Mouse (Mus musculus): ENCODE measurements at regions not wholly inside any gene's neighbourhood (a gene's known extent, or its start where the extent isn't known, plus 50 kb on each side); places are given as distances from the start of the nearest gene placed in this dataset.

DNA sequence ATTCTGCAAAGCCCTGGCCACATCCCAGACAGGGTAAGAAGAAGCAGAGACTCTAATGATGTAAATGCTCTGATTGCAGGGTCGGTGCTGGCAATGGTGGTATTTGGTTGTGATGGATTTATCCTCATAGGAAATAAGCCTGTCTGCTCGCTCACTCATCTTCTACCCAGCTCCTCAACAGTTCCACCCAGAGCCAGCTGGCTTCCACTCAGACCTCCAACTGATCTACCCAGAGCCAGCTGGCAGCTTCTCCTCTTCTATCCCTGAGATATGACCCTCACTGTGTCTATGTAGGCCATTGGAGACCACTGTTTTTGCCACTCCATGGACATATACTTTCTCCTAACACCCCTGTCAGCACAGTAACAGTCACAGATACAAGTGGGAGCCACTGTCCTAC lies 231.4 kb downstream of the Lpin1 start:
- no peaks in the 10 kb centered on the region for H3K79me2 ChIP-seq (ENCODE audit: control insufficient read depth, insufficient read depth, low read length, poor library complexity)
- no peak overlapping the region for H3K4me3 ChIP-seq (ENCODE audit: control insufficient read depth in 1 of 2, insufficient read depth in 1 of 2, low read depth in 2 of 2, low read length in 2 of 2)
- TF ChIP-seq POLR2A (IDR thresholded peaks at IDR 0.05; ENCODE audit: control insufficient read depth in 1 of 2, insufficient read depth in 1 of 2, low read depth in 1 of 2, low read length in 2 of 2, poor library complexity in 1 of 2) (no peak), NRF1 (IDR thresholded peaks at IDR 0.05; ENCODE audit: insufficient read depth, low read depth, low read length, poor library complexity, severe bottlenecking) (no peak), GATA1 (IDR thresholded peaks at IDR 0.05; ENCODE audit: low read depth, low read length) (no peak), CHD2 (IDR thresholded peaks at IDR 0.05; ENCODE audit: low read length) (no peak), SMC3 (IDR thresholded peaks at IDR 0.05; ENCODE audit: low read depth, low read length) (no peak), ZKSCAN1 (IDR thresholded peaks at IDR 0.05; ENCODE audit: low read depth, low read length) (no peak), RCOR1 (IDR thresholded peaks at IDR 0.05; ENCODE audit: low read depth, low read length) (no peak), MAZ (IDR thresholded peaks at IDR 0.05; ENCODE audit: low read depth, low read length) (no peak), KAT2A (conservative IDR thresholded peaks at IDR 0.05; ENCODE audit: low read depth, low read length) (no peak), TBP (IDR thresholded peaks at IDR 0.05; ENCODE audit: low read depth, low read length) (no peak), MYB (IDR thresholded peaks at IDR 0.05; ENCODE audit: low read depth, low read length) (no peak), JUND (IDR thresholded peaks at IDR 0.05; ENCODE audit: low read depth, low read length) (no peak), TCF12 (IDR thresholded peaks at IDR 0.05; ENCODE audit: low read depth, low read length) (no peak), GABPA (IDR thresholded peaks at IDR 0.05; ENCODE audit: low read depth, low read length) (no peak), ZMIZ1 (IDR thresholded peaks at IDR 0.05; ENCODE audit: low read depth, low read length) (no peak), UBTF (IDR thresholded peaks at IDR 0.05; ENCODE audit: borderline replicate concordance, insufficient read depth, low read depth, low read length) (no peak), POLR2AphosphoS2 (IDR thresholded peaks at IDR 0.05; ENCODE audit: low read length) (no peak)
- no peaks in the 10 kb centered on the region; a peak in 1 of 4 replicates for H3K27me3 ChIP-seq (ENCODE audit: control insufficient read depth in 1 of 2, insufficient read depth in 2 of 2, low read length in 2 of 2)
- H3K9me3 ChIP-seq (replicated peaks; ENCODE audit: insufficient read depth, low read length): no peaks in the 10 kb centered on the region
- no peaks in the 10 kb centered on the region for H3K36me3 ChIP-seq (ENCODE audit: control insufficient read depth in 1 of 2, insufficient read depth in 2 of 2, low read length in 2 of 2)
- no peak for DNase-seq (ENCODE audit: low read depth, low spot score)
- no peak overlapping the region for H3K9ac ChIP-seq (ENCODE audit: control insufficient read depth, low read depth, low read length, poor library complexity, severe bottlenecking)
- no peaks in the 10 kb centered on the region for H3K4me1 ChIP-seq (ENCODE audit: control insufficient read depth in 1 of 2, insufficient read depth in 2 of 2, low read length in 2 of 2)
- H3K27ac ChIP-seq (ENCODE audit: control insufficient read depth, low read depth, low read length): no peak overlapping the region

DNA sequence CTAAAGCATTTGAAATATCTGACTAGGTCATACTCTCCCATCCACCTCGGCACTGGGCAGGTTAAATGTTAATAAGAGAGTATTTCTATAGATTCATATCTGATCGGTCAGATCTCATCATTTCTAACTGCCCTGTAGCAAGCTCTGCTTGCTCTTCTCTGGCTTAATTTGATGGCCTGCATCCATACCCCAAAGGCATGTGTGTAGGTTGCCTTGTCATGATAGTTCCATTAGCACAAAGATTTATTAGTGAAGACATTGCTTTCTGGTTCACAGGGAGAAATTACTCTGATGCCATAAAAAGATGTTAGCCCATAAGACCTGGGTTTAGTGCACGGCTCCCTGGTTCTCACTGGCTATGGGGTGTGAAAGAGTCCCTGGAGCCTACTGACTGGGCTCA lies 232.3 kb downstream of the Lpin1 start:
- TF ChIP-seq NELFE (IDR thresholded peaks at IDR 0.05; ENCODE audit: low read depth, low read length) (no peak), ELF1 (IDR thresholded peaks at IDR 0.05; ENCODE audit: low read depth, low read length) (no peak), POLR2AphosphoS2 (IDR thresholded peaks at IDR 0.05; ENCODE audit: low read length) (no peak), EP300 (IDR thresholded peaks at IDR 0.05; ENCODE audit: low read depth in 1 of 2, low read length in 2 of 2) (no peak), CHD2 (IDR thresholded peaks at IDR 0.05; ENCODE audit: low read length) (no peak), NRF1 (IDR thresholded peaks at IDR 0.05; ENCODE audit: insufficient read depth, low read depth, low read length, poor library complexity, severe bottlenecking) (no peak), POLR2AphosphoS5 (IDR thresholded peaks at IDR 0.05; ENCODE audit: borderline replicate concordance, low read depth, low read length) (no peak), MYC (IDR thresholded peaks at IDR 0.05; ENCODE audit: low read depth, low read length) (no peak), ZNF384 (IDR thresholded peaks at IDR 0.05; ENCODE audit: low read depth, low read length) (no peak), SIN3A (IDR thresholded peaks at IDR 0.05; ENCODE audit: low read length) (no peak), ZKSCAN1 (IDR thresholded peaks at IDR 0.05; ENCODE audit: low read depth, low read length) (no peak), MEF2A (IDR thresholded peaks at IDR 0.05; ENCODE audit: extremely low read depth, insufficient replicate concordance, low read depth, low read length, poor library complexity, severe bottlenecking) (no peak), RAD21 (IDR thresholded peaks at IDR 0.05; ENCODE audit: low read depth, low read length) (no peak), GABPA (IDR thresholded peaks at IDR 0.05; ENCODE audit: low read depth, low read length) (no peak)
- no peaks in the 10 kb centered on the region for H3K9me3 ChIP-seq (replicated peaks; ENCODE audit: insufficient read depth, low read length)

More for the DNA sequence above, 232.3 kb downstream of the Lpin1 start:
- Histone ChIP-seq H3K9ac (ENCODE audit: control insufficient read depth, low read depth, low read length, poor library complexity, severe bottlenecking) (no peak overlapping the region), H3K4me3 (ENCODE audit: control insufficient read depth in 1 of 2, insufficient read depth in 1 of 2, low read depth in 2 of 2, low read length in 2 of 2) (no peak overlapping the region), H3K4me1 (ENCODE audit: control insufficient read depth in 1 of 2, insufficient read depth in 2 of 2, low read length in 2 of 2) (no peaks in the 10 kb centered on the region), H3K79me2 (ENCODE audit: control insufficient read depth, insufficient read depth, low read length, poor library complexity) (no peaks in the 10 kb centered on the region), H3K36me3 (ENCODE audit: control insufficient read depth in 1 of 2, insufficient read depth in 2 of 2, low read length in 2 of 2) (no peaks in the 10 kb centered on the region), H3K27ac (ENCODE audit: control insufficient read depth, low read depth, low read length) (no peak overlapping the region), H3K27me3 (ENCODE audit: control insufficient read depth in 1 of 2, insufficient read depth in 2 of 2, low read length in 2 of 2) (no peaks in the 10 kb centered on the region; a peak in 1 of 4 replicates)
- no peak for DNase-seq (ENCODE audit: low read depth, low spot score)

All from MEL (cell line).